Mouse (Mus musculus) adrenal gland, postnatal 36 days (tissue): ENCODE measurements around the gene Ccn1. TPM values are rescaled to one million over a fixed set of nuclear protein-coding genes. Genes with fewer than 3 reads are reported as not detected.

ENCODE experiments used
- DNase-seq, 2 experiments: peaks; one replicate each; pipeline ENCODE4 v3.0.0; 2021; ENCODE audit warnings: mixed read lengths in 1 of 2
- total RNA-seq, 2 experiments: library from RNA; stranded (reverse); gene quantifications; 2 replicates each; pipeline ENCODE4 v1.2.3; 2021

The Ccn1 gene
- total RNA-seq, 2 experiments from 2014 or later: 19.4 to 25.8 TPM

DNA sequence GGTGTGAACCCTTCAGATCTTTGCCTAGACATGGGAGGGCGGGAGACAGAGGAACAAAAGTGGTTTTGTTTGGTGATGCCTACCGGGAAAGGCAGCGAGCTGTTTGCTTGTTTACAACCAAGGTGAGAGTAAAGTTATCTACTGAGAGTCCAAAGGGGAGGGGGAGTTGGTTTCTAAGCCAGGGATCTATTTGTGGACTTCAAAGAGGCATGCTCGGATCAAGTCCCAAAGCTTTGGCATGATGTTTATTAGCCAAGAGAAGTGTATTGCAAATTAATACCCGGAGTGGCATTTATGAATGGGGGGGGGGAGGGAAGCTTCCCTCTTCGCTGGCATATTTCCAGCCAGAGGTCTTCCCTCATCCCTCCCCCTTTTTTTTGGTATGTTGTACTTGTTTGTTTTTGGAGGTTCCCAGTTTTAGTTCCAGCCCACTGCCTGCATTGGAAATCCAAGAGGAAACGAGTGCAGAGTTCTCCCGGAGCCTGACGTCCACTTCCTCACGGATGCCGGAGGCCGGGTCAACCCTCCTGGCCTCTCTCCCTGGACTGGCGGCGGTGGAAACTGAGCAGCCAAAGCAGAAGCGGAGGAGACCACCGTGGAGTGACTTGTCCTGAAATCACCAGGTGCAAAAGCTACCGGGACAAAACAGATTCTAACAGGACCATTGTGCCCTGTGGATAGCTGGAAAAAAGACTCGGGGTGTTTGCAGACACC lies 674 bp upstream of the Ccn1 start:
- peak; percentile 50 to 61 for DNase-seq

DNA sequence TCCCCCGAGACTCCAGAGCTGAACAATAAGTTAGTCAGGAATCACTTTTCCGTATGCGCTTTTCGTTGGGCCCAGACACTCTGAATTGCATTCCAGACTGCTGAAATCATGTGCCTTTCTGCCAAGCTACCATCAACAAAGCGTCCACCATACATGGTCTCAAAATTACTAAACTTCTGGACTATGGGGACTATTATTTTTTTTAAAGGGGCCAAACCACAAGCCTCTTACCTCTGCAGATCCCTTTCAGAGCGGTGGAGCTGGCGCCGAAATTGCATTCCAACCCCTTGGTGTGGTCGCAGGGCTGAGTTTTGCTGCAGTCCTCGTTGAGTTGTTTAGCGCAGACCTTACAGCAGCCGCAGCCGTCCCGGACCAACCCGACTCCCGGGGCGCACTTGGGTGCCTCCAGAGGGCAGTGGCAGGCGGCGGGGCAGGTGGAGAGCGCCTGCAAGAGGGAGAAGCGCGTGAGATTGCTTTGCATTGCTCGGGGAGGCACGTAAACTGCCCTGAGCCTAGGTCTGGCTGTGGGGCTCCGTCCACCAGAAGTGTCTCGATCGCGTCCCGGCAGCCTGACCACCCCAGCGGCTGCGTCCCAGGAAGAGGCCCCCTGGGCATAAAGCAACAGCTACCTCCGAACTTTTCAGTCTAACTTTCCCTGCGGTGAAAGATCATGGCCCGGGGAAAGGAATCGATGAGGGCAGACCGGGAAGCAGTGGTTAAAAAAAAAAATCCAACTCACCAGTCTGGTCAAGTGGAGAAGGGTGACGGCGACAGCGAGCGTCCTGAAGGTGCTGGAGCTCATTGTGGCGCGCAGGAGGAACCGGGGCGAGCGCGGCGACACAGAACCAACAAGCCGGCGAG lies 560 bp downstream of the Ccn1 start:
- DNase-seq: peak; percentile 81 to 82

GRCm38 (mm10) chr3:145648097-145648931 lies 1.5 kb downstream of the Ccn1 start:
- DNase-seq: no peak

- no peak for DNase-seq
Measured at GRCm38 (mm10) chr3:145647416-145647815, 2.4 kb downstream of the Ccn1 start.

GRCm38 (mm10) chr3:145646666-145647065 lies 3.1 kb downstream of the Ccn1 start:
- no peak for DNase-seq

GRCm38 (mm10) chr3:145646009-145646408 lies 3.8 kb downstream of the Ccn1 start:
- no peak for DNase-seq

DNA sequence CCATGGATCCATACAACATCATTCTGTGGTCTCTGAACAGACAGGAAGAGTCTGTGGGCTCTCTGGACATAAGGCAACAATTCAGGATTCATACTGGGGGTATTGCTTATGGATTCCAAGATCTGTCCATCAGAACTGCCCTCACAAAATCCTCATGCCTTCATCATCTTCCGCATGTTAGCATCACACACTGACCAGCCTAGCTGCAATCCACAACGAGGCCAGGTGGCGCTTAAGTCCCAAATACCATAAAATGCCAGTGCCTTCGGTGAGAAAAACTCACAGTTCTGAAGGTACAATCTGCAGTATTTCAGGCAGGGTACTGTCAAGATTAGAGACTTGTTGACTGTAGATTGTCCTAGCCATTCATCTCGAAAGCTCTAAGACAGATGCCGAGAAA lies 4.3 kb downstream of the Ccn1 start:
- DNase-seq: no peak

- DNase-seq: no peak
Measured at GRCm38 (mm10) chr3:145642861-145643260, 6.9 kb downstream of the Ccn1 start.

GRCm38 (mm10) chr3:145641878-145642277 lies 7.9 kb downstream of the Ccn1 start:
- DNase-seq: no peak

DNA sequence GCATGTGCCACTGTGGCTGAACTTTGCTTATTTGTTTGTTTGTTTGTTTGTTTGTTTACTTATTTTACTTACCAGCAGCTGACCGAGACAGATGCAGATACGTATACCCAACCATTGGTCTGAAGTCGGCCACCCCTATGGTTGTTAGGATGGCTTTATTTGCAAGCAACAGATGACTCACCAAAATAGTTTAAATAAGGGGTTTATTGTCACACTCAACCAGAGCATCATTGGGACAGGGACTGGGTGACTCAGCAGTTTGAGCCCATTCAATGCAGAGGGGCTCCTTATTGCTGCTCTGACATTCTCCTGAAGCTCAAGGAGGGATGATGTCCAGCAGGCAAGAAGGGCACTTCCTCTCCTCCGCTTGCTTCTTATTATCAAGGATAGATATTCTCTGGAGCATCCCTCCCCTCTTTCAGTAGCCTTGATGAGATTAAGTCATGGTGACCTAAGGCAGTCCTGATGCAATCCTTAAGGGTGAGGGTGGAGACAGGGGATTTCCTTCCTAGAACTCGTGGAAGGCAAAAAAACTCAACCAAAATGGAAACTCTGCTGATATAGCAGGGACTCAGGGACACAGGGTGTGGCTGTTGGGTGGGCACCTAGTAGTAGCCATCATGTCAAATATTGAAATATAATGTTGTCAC lies 8.6 kb downstream of the Ccn1 start:
- no peak for DNase-seq

DNA sequence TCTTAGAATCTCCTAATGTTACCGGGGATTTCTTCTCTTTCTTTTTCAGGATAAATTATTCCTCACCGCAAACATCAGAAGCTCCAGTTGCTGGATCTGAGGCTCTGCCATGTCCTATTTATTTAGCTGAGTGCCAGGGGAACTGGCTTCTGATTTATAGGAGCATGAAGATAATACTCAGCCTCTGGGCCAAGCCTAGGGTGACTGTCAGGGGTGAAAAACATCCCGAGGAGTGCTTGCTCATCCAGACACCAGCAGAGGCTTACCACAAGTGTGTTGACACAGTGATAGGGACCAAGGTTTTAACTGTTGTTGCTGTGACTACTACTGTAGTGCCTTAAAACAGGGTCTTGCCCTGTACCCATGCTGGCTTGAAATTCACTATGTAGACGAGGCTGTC lies 9.2 kb downstream of the Ccn1 start:
- DNase-seq: peak in 1 of 2 experiments; percentile 27

- no peak for DNase-seq
Measured at GRCm38 (mm10) chr3:145640170-145640569, 9.6 kb downstream of the Ccn1 start.

- no peak for DNase-seq
Measured at GRCm38 (mm10) chr3:145634002-145634710, 15.6 kb downstream of the Ccn1 start.

- no peak for DNase-seq
Measured at GRCm38 (mm10) chr3:145632888-145633287, 16.9 kb downstream of the Ccn1 start.

DNA sequence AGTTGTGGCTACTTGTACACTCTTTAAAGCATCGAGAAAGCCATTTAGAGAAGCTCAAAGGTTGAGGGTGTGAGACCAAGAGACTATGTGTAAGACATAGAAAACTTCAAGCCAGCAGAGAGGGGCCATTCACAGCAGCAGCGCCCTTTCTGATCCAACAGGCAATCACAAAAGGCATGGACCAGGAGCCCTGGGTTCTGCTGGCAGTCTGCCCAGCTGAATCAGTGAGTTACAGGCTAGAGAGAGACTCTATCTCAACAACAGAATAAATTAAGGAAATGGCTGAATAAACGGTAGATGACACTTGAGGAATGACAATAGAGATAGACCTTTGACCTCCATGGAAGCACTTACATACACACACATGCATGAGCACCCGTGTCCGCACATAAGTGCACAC lies 21.1 kb downstream of the Ccn1 start:
- DNase-seq: no peak

- DNase-seq: peak; percentile 24 to 39
Measured at GRCm38 (mm10) chr3:145627830-145628229, 22.0 kb downstream of the Ccn1 start.

- DNase-seq: no peak
Measured at GRCm38 (mm10) chr3:145626063-145626462, 23.7 kb downstream of the Ccn1 start.

- peak in 1 of 2 experiments; percentile 27 for DNase-seq
Measured at GRCm38 (mm10) chr3:145625546-145625945, 24.2 kb downstream of the Ccn1 start.

GRCm38 (mm10) chr3:145624786-145625185 lies 25.0 kb downstream of the Ccn1 start:
- peak; percentile 46 to 57 for DNase-seq

DNA sequence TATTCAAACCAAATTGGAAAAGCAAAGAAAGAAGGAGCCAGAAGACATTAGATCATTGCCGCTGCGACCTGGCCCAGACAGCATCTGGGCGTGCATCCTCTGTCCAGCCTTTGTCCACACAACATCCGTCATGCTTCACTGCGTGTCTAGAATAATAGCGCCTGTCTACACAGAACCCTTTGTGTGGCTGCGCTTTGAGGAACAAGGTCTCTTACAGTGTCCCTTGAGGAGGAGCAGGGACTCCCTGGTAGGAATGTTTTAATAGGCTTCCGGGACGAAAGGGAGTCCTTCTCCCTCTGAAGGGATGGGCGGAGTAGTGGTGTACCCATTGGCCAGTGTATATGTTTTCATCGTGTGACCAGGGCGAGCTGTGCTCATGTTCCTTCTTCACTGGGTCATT lies 26.7 kb downstream of the Ccn1 start:
- no peak for DNase-seq

DNA sequence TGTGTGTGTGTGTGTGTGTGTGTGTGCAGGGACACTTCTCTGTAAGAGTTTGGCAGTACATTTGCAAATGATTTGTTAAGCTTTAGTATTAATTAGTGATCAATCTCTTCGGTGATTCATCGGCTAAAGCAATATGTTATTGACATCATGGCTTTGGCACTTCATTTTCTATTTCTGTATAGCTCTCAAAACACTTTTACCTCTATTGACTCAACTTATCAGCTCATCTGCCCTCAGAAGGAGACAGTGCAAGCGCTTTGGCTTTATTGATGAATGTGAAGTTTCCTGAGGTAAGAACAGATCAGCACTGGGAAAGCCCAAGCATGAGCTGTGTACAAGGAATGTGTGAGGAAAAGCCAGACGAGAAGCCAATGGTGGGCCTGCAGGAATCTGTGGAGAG lies 28.6 kb downstream of the Ccn1 start:
- no peak for DNase-seq
